Mouse (Mus musculus): ENCODE data around the gene Fam189a1.

- TF ChIP-seq CTCF (IDR thresholded peaks at IDR 0.05; ENCODE audit: low read depth) (no peak), EP300 (IDR thresholded peaks at IDR 0.05; ENCODE audit: low read depth) (no peak)
Observed at GRCm38 (mm10) chr7:64862978-64863377, 293.4 kb downstream of the Fam189a1 start.

Measured in liver, embryonic 14.5 days (tissue).